Comparison of ENCODE assay signal across 8 mouse cellular contexts in genomic region chr5:88766121-88766520, GRCm38 (mm10). TPM values are rescaled to one million over a fixed set of nuclear protein-coding genes. Genes with fewer than 3 reads are reported as not detected.
DNase-seq lines count a peak whose midpoint lies in the region; ATAC-seq and TF ChIP-seq lines count a peak whose summit lies in the region.

No protein-coding gene starts in this region.

- DNase-seq in kidney, postnatal 0 days (ENCODE audit: low spot score), result no peak
- no peak for DNase-seq in kidney, postnatal 14 days
- no peak for DNase-seq in limb, embryonic 14.5 days (ENCODE audit: low spot score)
- no peak for DNase-seq in retina, postnatal 1 day
- DNase-seq in right cerebral cortex, adult 2 months (ENCODE audit: low spot score in 2 of 2), result no peak
- no peak for DNase-seq in kidney, postnatal 4 days

- no peaks in the 10 kb centered on the region for H3K4me1 ChIP-seq in kidney, postnatal 0 days (replicated peaks; ENCODE audit: insufficient read depth, low read length)
- H3K4me1 ChIP-seq in embryonic facial prominence, embryonic 13.5 days, result peaks cover 13% of the 10 kb centered on the region
- peaks cover 11% of the 10 kb centered on the region for H3K4me1 ChIP-seq in limb, embryonic 14.5 days (ENCODE audit: control insufficient read depth, insufficient read depth, low read length)
- peaks cover 8% of the 10 kb centered on the region; the same call in 1 of the 2 replicates for H3K4me1 ChIP-seq in stomach, embryonic 14.5 days (ENCODE audit: control insufficient read depth, insufficient read depth, low read length)

- no peaks in the 10 kb centered on the region for H3K9me3 ChIP-seq in kidney, postnatal 0 days (replicated peaks; ENCODE audit: low read length)
- no peaks in the 10 kb centered on the region for H3K9me3 ChIP-seq in embryonic facial prominence, embryonic 13.5 days
- H3K9me3 ChIP-seq in limb, embryonic 14.5 days (ENCODE audit: control insufficient read depth, low read length), result no peaks in the 10 kb centered on the region
- no peaks in the 10 kb centered on the region for H3K9me3 ChIP-seq in stomach, embryonic 14.5 days (ENCODE audit: control insufficient read depth, low read depth, low read length)

- H3K27ac ChIP-seq in kidney, postnatal 0 days, result no peak overlapping the region
- no peak overlapping the region for H3K27ac ChIP-seq in embryonic facial prominence, embryonic 13.5 days
- H3K27ac ChIP-seq in limb, embryonic 14.5 days (replicated peaks; ENCODE audit: low read depth, low read length), result no peak overlapping the region
- no peak overlapping the region for H3K27ac ChIP-seq in stomach, embryonic 14.5 days (ENCODE audit: low read length)

- ATAC-seq in kidney, postnatal 0 days (replicated peaks; ENCODE audit: low FRiP score, low read depth), result no peak
- no peak for ATAC-seq in embryonic facial prominence, embryonic 13.5 days (ENCODE audit: insufficient number of reproducible peaks, insufficient read depth, low FRiP score, low TSS enrichment, low read depth)
- ATAC-seq in limb, embryonic 14.5 days (ENCODE audit: low FRiP score, low read depth), result no peak
- no peak for ATAC-seq in stomach, embryonic 14.5 days (ENCODE audit: insufficient number of reproducible peaks, insufficient read depth, low FRiP score, low read depth)

- WGBS in kidney, postnatal 0 days, result 54% methylated on average over 6 of the region's 6 CpGs
- 63% methylated on average over 6 of the region's 6 CpGs for WGBS in embryonic facial prominence, embryonic 13.5 days
- WGBS in limb, embryonic 14.5 days, result 51% methylated on average over 6 of the region's 6 CpGs
- 58% methylated on average over 6 of the region's 6 CpGs for WGBS in stomach, embryonic 14.5 days

- no peak overlapping the region; the same call in 1 of the 2 replicates for H3K4me3 ChIP-seq in kidney, postnatal 0 days (replicated peaks; ENCODE audit: low read depth, low read length)
- H3K4me3 ChIP-seq in embryonic facial prominence, embryonic 13.5 days, result peak overlapping the region; percentile 78
- peak overlapping the region; percentile 74 for H3K4me3 ChIP-seq in limb, embryonic 14.5 days (replicated peaks; ENCODE audit: low read length)
- peak overlapping the region; percentile 70 for H3K4me3 ChIP-seq in stomach, embryonic 14.5 days (ENCODE audit: low read depth, low read length)

- TF ChIP-seq CTCF in kidney, postnatal 0 days (IDR thresholded peaks at IDR 0.05; ENCODE audit: low read depth), result no peak

- 0 out of 2 replicates have a peak, but pooled peaks cover 3% of the 10 kb centered on the region for H3K36me3 ChIP-seq in kidney, postnatal 0 days (ENCODE audit: insufficient read depth, low read length)
- peaks cover 10% of the 10 kb centered on the region for H3K36me3 ChIP-seq in embryonic facial prominence, embryonic 13.5 days
- H3K36me3 ChIP-seq in limb, embryonic 14.5 days (ENCODE audit: control insufficient read depth, insufficient read depth, low read length), result peaks cover 8% of the 10 kb centered on the region
- H3K36me3 ChIP-seq in stomach, embryonic 14.5 days (ENCODE audit: control insufficient read depth, insufficient read depth, low read length), result peaks cover 6% of the 10 kb centered on the region

- peak overlapping the region; percentile 81; the same call in 1 of the 2 replicates for H3K4me2 ChIP-seq in kidney, postnatal 0 days (ENCODE audit: low read length)
- peak overlapping the region; percentile 65 for H3K4me2 ChIP-seq in embryonic facial prominence, embryonic 13.5 days
- peak overlapping the region; percentile 56 for H3K4me2 ChIP-seq in limb, embryonic 14.5 days (replicated peaks; ENCODE audit: low read depth, low read length, severe bottlenecking)
- H3K4me2 ChIP-seq in stomach, embryonic 14.5 days (replicated peaks; ENCODE audit: low read depth, low read length), result peak overlapping the region; percentile 60

- no peak overlapping the region for H3K9ac ChIP-seq in kidney, postnatal 0 days (ENCODE audit: low read depth, low read length)
- H3K9ac ChIP-seq in embryonic facial prominence, embryonic 13.5 days, result 0 out of 2 replicates have a peak overlapping the region, but pooled peaks have one; percentile 4
- H3K9ac ChIP-seq in limb, embryonic 14.5 days (ENCODE audit: low read depth, low read length, severe bottlenecking), result no peak overlapping the region
- H3K9ac ChIP-seq in stomach, embryonic 14.5 days (replicated peaks; ENCODE audit: low read depth, low read length), result no peak overlapping the region

- no peak for TF ChIP-seq POLR2A in limb, embryonic 14.5 days (IDR thresholded peaks at IDR 0.05; ENCODE audit: borderline replicate concordance, extremely low read depth, insufficient read depth, insufficient read length)

- no peaks in the 10 kb centered on the region for H3K27me3 ChIP-seq in kidney, postnatal 0 days (ENCODE audit: insufficient read depth, low read length)
- H3K27me3 ChIP-seq in embryonic facial prominence, embryonic 13.5 days, result no peaks in the 10 kb centered on the region
- no peaks in the 10 kb centered on the region for H3K27me3 ChIP-seq in limb, embryonic 14.5 days (ENCODE audit: control insufficient read depth, insufficient read depth, low read length)
- no peaks in the 10 kb centered on the region for H3K27me3 ChIP-seq in stomach, embryonic 14.5 days (ENCODE audit: control insufficient read depth, insufficient read depth, low read length)

RNA-seq across cellular contexts. Expression of gene Dck, which starts 1.3 kb away (rescaled TPM):
- 20.3 and 25.8 TPM in 2 replicates for polyA plus RNA-seq in kidney, postnatal 0 days (2015; fragmentation: Nextera tagmentation; extraction: Ambion mirVana)
- 48.6 and 52.1 TPM in 2 replicates for polyA plus RNA-seq in embryonic facial prominence, embryonic 13.5 days (2015; fragmentation: Nextera tagmentation; extraction: Ambion mirVana)
- 23.5 and 23.8 TPM in 2 replicates for polyA plus RNA-seq in limb, embryonic 14.5 days (2012; rRNA removed)
- 35.6 and 40.1 TPM in 2 replicates for polyA plus RNA-seq in limb, embryonic 14.5 days (2014; fragmentation: Nextera tagmentation; extraction: Ambion mirVana)
- 47.4 and 48.9 TPM in 2 replicates for polyA plus RNA-seq in stomach, embryonic 14.5 days (2014; fragmentation: Nextera tagmentation; extraction: Ambion mirVana)

RNA-seq across cellular contexts. Expression of gene Mob1b, which starts 45.5 kb away (rescaled TPM):
- polyA plus RNA-seq in kidney, postnatal 0 days (2015; fragmentation: Nextera tagmentation; extraction: Ambion mirVana), result 8.7 and 9.1 TPM in 2 replicates
- polyA plus RNA-seq in embryonic facial prominence, embryonic 13.5 days (2015; fragmentation: Nextera tagmentation; extraction: Ambion mirVana), result 10.8 and 12.4 TPM in 2 replicates
- polyA plus RNA-seq in limb, embryonic 14.5 days (2012; rRNA removed), result 11.3 and 11.6 TPM in 2 replicates
- polyA plus RNA-seq in limb, embryonic 14.5 days (2014; fragmentation: Nextera tagmentation; extraction: Ambion mirVana), result 11.6 and 12.9 TPM in 2 replicates
- 19.0 and 20.1 TPM in 2 replicates for polyA plus RNA-seq in stomach, embryonic 14.5 days (2014; fragmentation: Nextera tagmentation; extraction: Ambion mirVana)
